Mouse (Mus musculus): ENCODE results near the gene Sh2d6.
"Not testable (repeated sequence)": the region's sequence is repeated elsewhere in the genome, so short reads cannot be mapped to it uniquely, and the experiment has no call there.

Sh2d6 gene

DNA sequence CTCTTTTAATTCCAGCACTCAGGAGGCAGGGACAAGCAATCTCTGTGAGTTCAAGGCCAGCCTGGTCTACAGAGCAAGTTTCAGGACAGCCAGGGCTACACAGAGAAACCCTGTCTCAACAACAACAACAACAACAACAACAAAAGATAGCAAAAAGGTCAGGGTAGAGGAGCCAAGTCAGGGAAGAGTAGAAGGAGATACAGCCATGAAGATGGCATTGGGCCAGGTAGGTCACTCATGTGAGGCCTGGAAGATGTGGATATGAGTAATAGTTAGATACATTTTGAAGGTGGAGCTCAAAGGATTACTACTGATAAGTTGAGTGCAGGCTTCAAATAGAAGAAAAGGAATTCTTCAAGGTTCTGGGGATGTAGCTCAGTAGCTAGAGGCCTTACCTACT is 18.2 kb downstream of the Sh2d6 start:
- DNase-seq (ENCODE audit: low read depth, low spot score): no peak

DNA sequence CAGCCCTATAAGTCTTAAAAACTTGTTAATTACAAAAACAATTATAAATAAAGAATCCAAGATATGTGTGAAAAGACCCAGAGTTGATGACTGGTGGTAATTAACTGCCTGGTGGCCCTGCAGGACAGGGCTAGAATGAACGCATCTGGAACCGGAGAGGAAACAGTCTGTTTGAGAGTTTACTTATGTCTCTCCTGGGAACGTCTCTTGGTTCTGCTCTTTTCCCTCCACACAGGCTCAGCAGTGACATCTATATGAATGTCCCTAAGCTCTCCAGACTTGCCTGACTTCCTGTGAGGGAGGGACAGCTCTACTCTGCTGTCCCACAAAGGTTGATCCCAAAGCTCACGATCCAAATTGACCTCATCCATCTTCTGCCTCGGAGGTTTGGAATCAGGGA is 22.6 kb downstream of the Sh2d6 start:
- DNase-seq (ENCODE audit: low read depth, low spot score): peak; percentile 15

DNA sequence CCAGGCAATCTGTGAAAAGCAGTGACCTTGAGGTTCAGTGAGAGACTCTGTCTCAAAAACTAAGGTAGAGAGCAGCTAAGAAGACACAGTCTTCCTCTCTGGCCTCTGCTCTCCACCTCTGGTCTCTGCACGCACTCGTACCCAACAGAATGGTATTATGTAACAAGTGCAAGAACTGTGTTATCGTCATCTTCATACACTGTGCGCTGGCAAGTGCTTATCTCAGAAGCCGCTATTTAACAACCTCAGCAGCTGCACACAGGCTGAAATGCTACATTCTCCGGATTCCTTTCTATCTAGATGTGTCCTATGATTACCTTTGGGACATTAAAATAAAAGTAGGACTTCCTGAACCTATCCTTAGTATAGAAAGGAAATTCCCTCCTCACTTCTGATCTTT is 28.6 kb downstream of the Sh2d6 start:
- DNase-seq (ENCODE audit: low read depth, low spot score): peak; percentile 9

DNA sequence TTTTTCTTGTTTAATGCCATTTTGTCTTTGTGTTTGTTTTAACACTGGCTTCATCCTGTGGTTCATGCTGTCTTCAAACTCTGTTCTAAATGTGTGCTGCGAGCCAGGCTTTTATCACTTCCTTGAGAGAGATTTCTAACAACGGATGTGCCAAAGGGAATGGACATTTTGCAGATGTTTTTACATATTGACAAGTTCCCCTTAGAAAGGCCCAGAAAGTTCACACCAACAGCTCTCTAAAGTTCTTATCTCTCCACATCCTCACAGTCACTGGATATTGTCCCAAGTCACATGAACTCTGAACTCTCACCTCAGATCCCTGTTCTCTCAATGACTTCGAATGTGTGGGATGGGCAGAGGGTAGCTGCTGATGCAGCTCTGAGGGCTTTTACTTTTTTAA is 30.4 kb downstream of the Sh2d6 start:
- no peak for DNase-seq (ENCODE audit: low read depth, low spot score)

DNA sequence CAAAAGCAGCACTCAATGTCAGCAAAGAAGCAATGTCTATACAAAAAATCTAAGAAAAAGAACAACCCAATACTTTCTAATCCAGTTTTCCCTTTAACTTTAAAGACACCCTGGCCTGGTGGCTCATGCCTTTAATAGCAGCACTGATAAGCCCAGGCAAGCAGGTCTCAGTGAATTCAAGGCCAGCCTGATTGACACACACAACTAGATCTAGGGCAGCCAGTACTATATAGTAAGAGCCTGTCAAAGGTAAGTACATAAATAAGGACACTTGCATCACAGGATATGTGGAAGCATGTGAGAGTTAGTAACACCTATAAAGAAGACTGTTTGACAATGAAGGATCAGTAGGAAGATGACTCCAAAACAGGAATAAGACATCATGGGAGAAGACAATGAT is 32.0 kb downstream of the Sh2d6 start:
- no peak for DNase-seq (ENCODE audit: low read depth, low spot score)

DNA sequence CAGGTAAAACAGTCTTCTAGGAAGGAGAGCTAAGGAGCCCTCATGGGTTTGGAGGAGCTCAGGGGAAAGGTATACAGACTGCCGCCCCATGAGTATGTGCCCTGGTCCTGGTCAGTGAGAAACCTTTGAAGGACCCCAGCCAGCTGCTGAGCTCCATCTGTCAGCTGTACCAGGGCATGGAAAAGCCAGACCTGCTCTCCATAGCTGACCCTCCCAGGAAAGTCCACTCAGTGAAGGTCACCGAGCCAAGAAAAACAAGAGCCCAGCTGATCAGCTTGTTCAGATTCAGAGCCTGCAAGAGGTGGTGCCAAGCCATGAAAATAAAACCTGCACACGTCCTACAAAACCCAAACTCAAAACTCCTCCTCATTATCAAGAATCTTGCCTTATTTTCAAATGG is 32.7 kb downstream of the Sh2d6 start:
- DNase-seq (ENCODE audit: low read depth, low spot score): no peak

DNA sequence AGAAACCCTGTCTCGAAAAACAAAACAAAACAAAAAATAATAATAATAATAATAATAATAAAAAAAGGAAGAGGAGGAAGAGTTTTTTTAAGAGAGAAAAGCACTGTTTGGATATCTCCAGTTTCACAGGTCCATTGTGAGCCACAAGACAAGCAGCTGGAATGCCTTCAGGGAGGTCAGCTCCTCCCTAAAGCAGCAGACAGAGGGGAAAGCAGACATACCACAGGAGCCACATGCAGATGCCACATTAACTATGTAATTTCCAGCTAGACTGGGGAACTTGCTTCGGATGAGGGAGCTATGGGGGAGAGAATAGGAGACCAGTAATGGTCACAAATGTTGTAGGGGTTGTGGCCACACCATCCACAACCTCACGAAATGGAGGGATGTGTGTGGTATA is 34.2 kb downstream of the Sh2d6 start:
- no peak for DNase-seq (ENCODE audit: low read depth, low spot score)

DNA sequence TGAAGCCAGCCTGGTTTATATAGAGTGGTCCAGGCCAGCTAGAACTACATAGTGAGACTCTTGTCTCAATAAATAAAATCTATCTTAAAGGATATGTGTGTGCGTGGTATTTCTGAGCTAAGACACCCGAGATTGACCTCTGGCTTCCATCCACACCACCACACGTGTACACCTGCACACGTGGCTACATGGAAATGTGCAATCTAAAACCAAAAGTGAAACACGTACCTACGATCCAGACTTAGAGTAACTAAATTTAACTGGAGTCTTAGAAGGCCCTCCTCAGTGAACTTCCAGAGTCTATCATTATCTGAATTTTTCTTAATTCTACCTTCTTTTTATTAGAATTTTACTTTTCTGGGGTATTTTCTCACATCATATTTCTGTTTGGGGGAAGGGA is 35.2 kb downstream of the Sh2d6 start:
- DNase-seq (ENCODE audit: low read depth, low spot score): no peak

DNA sequence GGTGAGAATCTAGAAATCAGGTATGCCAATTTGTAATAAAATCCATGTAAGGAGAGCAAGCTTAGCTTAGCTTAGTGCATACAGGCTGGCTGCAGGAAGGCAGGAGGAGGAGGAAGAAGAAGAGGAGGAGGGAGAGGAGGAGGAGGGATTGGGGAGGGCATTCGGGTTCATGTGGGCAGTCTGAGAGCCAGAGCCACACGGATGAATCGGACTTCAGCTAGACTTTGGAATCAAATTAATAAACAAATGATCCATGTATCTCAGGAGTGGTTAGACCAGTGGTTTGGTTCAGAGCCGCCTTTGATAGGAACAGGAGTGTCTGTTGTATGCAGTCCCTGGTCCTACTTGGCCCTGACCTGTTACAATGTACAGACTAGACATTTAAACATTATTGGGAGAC is 36.6 kb downstream of the Sh2d6 start:
- DNase-seq (ENCODE audit: low read depth, low spot score): no peak

DNA sequence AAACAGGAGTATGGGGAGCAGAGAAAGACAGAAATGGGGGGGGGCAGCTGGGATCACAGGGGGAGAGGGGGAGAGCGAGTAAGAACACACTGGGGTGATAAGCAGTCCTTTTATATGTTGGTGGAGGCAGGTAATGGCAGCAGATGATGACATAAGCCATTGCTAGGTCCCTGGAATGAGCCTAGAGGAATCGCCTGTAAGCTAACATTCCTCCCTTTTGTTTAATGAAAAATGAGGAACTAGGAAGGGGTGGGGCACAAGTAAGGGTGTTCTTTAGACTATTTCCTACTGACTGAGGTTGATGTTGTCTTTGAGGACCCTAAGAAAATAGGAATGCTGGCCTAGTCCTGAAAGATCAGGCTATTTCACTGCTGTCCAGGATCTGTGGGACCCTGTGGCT is 39.4 kb downstream of the Sh2d6 start:
- DNase-seq (ENCODE audit: low read depth, low spot score): no peak

DNA sequence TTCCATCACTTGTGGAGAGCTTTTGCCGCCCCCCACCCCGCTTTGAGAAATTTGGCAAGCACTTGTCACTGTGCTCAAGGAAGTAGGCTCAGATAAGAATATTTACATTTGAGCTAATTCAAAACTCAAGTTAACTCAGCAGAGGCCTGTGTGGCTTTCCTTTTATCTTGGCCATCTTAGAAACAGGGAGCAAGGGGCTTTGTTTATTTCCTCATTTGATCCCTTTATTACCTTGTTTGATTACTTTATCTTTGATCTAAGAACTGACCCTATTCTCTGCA is 41.1 kb downstream of the Sh2d6 start:
- no peak for DNase-seq (ENCODE audit: low read depth, low spot score)

DNA sequence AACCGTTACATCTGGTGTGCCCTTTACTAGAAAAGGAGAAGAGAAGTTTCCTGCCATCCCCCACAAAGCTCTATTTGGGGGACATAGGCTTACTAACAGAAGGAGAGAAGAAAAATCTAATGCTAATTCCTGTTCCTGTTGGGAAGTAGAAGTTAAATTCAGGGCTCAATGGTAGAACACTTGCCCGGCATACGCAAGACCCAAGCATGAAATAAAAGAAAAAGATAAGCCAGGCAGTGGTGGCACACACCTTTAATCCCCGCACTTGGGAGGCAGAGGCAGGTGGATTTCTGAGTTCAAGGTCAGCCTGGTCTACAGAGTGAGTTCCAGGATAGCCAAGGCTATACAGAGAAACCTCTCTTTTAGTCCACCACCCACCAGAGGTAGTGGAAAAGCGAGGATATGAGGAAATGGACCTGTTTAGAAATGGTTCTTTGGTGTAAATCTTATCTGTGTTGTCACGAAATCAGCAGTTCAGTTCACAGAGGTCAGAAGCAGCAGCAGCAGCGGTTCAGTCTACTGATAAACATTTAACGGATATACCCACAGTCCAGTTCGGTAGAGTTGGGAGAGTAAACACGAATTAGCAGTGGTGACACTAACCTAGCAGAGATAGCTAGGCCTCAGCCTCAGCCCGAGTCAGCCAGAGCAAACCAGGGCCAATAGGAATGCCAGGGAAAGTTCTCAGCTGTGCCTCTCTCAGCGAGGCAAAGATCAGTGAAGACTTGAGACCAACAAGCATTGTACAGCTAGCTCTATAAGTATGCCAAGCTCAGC is 41.7 kb downstream of the Sh2d6 start:
- no peak for DNase-seq (ENCODE audit: low read depth, low spot score)

DNA sequence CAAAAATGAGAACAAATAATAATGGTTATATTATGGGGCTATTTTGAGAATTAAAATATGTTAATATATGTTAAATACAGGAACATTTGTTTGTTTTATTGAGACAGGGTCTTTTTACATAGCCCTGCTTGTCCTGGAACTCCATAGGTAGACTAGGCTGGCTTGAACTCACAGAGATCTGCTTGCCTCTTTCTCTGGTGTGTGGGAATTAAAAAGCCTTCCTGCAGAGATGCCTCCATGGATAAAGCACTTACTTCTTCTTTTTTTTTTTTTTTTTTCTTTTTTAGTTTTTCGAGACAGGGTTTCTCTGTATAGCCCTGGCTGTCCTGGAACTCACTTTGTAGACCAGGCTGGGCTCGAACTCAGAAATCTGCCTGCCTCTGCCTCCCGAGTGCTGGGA is 42.8 kb downstream of the Sh2d6 start:
- not testable (repeated sequence) for DNase-seq (ENCODE audit: low read depth, low spot score)

DNA sequence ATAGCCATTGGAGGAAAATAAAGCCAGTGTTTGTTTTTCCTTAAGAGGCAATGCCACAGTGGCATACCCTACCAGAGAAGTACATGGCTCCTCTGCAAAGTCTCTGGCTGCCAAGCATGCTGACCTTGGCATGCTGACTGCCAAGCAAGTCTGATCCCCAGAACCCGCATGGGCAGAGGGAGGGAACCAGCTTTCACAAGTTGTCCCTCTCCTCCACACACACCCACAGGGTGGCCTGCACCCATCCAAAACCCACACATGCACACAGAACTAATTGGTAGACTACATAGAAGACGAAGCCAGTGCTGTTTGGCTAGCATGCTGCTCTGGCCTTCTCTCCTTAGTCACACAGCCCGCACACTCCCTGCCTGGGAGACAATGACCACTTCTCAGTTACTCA is 43.9 kb downstream of the Sh2d6 start:
- DNase-seq (ENCODE audit: low read depth, low spot score): no peak

DNA sequence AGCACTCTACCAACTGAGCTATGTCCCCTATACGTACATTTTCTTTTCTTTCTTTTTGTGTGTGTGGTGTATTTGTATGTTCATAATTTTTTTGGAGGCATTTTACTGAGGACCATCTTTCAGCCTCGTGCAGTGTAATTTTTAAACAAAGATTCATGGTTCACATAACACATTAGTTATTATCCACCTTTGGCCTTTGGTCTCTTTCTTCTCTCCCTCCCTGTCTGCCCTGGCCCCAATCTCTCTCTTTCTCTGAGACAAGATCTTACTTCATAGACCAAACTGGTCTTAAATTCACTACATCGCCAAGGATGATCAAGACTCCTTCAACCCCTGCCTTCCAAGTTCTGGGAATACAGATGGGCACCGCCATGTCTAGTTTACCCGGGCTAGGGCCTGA is 44.7 kb downstream of the Sh2d6 start:
- DNase-seq (ENCODE audit: low read depth, low spot score): no peak

DNA sequence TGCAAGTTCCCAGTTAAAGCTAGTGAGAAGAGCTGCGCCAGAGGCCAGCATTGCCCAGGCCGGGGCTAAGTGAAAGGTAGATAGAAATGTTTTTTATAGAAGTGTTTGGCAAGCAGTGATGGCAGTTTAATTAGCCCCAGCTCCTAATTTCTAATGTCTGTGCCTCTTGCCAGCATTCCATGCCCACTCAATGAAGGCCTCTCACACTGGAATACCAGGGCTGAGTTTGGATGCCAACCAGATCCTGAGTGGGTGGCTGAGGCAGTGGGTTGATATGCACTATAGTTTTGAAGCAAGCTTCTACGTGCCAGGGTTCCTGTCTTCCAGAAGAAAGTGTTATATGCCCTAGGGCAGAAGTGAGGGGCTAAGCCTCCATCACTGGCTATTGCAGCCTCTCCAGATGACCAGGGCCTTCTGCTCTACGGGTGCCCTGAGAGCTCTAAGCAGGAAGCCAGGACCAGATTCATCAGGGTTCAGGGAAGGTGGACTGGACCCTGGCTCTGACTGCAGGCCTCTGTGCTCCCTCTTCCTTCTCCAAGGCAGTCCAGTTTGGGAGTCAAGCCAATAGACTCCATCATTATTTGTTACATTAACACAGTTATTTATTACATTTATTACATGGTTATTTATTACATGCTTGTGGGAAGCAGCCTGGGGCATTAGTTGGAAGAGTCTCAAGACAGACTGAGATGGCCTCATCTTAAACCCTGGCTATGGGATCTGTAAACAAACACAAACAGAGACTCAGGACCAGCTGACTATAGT is 46.1 kb downstream of the Sh2d6 start:
- DNase-seq (ENCODE audit: low read depth, low spot score): no peak

DNA sequence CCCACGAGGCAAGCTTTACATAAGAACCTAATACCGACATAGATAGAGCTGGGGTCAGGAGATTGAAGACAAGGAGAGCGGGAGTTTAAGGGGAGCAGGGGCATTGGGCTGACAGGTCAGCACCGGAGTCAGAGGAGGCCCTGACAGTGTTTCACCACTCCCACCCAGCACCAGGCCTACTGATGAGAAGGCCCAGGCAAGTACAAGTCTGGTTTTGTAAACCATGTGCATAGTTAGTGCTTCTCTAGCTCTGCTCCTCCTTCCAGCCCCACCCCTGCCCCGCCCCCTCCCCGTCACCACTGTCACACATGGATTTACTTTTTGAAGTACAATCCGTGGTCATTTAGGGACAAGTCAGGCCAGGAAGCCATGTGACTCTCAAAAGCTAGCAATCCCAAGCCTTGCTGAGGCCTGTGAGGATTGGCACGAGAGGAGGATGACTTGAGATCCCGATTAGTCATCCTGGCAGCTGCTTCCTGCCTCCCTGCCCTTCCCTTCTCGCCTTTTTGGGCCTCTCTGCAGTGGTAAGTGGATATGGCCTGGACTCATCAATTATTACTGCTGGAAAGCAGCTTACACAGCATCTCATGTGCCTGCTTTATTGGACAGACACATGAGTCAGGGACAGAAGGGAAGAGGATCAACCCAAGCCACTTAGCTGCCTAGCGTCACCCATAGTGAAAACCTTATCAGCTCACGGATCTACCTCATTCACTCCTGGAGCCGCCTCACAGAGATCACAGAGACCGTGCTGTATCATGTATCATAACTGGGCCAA is 48.1 kb downstream of the Sh2d6 start:
- peak; percentile 47 for DNase-seq (ENCODE audit: low read depth, low spot score)

DNA sequence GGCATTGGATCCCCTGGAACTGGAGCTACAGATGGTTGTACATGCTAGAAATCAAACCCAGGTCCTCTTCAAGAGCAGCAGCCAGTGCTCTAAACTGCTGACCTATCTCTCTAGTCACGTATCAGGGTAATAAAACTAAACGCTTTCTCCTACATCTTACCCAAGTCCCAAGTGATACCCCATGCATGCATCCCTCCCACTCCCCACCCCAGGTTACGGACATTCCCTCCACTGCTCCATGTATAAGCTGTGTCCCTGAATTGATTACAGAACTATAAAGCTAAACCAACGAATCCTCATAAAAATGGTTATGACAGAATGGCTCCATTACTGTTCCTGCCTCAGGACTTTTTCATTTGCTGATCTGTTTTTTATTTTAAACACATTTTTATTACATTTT is 55.3 kb downstream of the Sh2d6 start:
- no peak for DNase-seq (ENCODE audit: low read depth, low spot score)

DNA sequence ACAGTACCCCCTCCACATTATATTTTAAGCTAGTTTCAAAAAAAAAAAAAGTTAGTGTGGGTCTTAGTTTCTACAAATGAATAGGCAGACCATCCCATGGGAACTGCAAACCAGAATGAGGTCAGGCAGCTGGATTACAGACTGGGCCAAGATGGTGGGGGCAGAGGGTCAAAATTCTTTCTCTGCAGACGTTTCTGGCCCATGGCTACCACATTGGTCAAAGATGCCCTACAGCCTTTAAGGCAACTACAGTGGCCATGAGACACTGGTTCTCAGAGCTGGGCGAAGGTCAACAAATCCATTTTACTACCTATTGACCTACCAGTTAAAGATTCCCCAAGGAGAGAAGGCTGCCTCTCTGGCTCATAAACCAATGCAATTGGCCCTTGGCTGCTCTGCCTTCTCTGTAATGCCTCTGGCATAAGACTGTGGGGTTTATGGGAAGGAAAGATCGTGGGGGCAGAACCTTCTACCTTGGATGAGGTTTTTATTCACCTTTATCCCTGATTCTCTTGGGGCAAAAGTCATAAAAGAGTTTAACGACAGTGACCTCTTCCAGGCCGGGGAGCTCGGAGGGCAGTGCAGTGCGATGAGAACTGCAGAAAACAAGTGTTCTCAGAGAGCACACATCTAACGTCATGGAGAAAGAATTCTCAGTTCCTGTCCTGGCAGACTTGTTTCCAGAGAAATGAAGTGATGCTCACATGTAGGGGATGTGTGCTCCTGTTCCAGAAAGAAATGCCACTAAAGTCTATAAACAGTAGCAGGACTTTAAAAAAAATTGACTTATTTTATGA is 55.9 kb downstream of the Sh2d6 start:
- DNase-seq (ENCODE audit: low read depth, low spot score): peak; percentile 34
